Mouse (Mus musculus): Measurements from ENCODE around the gene Smurf2. TPM values are rescaled to one million over a fixed set of nuclear protein-coding genes. Genes with fewer than 3 reads are reported as not detected.

Smurf2 gene
- polyA plus RNA-seq, 1 experiment, result 14.7 TPM

GRCm38 (mm10) chr11:106793846-106794245 is 126.7 kb downstream of the Smurf2 start:
- peaks cover 3% of the 10 kb centered on the region; the same call in 1 of the 2 replicates for H3K4me1 ChIP-seq (ENCODE audit: control insufficient read depth, insufficient read depth, low read length)
- 70% methylated on average over 4 of the region's 4 CpGs for WGBS
- no peak for TF ChIP-seq POLR2A (IDR thresholded peaks at IDR 0.05; ENCODE audit: low read depth, low read length)
- TF ChIP-seq CTCF (conservative IDR thresholded peaks at IDR 0.05; ENCODE audit: insufficient read depth, insufficient read length, low read depth, low read length), result 0 out of 2 replicates have a peak, but pooled peaks have one; percentile 19
- H3K36me3 ChIP-seq (ENCODE audit: control insufficient read depth, insufficient read depth, low read length), result no peaks in the 10 kb centered on the region
- H3K27ac ChIP-seq (ENCODE audit: insufficient read depth, low read depth, low read length), result no peak overlapping the region
- no peaks in the 10 kb centered on the region for H3K27me3 ChIP-seq (replicated peaks; ENCODE audit: control insufficient read depth, insufficient read depth, low read length)
- H3K4me3 ChIP-seq (ENCODE audit: insufficient read depth, low read depth, low read length), result no peak overlapping the region
- DNase-seq, result no peak

GRCm38 (mm10) chr11:106789649-106790048 is 130.9 kb downstream of the Smurf2 start:
- H3K4me1 ChIP-seq (ENCODE audit: control insufficient read depth, insufficient read depth, low read length), result peaks cover 5% of the 10 kb centered on the region; the same call in 1 of the 2 replicates
- no peaks in the 10 kb centered on the region for H3K27me3 ChIP-seq (replicated peaks; ENCODE audit: control insufficient read depth, insufficient read depth, low read length)
- H3K36me3 ChIP-seq (ENCODE audit: control insufficient read depth, insufficient read depth, low read length), result peaks cover 12% of the 10 kb centered on the region
- H3K4me3 ChIP-seq (ENCODE audit: insufficient read depth, low read depth, low read length), result peak overlapping the region; percentile 66
- H3K27ac ChIP-seq (ENCODE audit: insufficient read depth, low read depth, low read length), result peak overlapping the region; percentile 97
- TF ChIP-seq CTCF (conservative IDR thresholded peaks at IDR 0.05; ENCODE audit: insufficient read depth, insufficient read length, low read depth, low read length) (no peak), POLR2A (IDR thresholded peaks at IDR 0.05; ENCODE audit: low read depth, low read length) (no peak)
- 1% methylated on average over 6 of the region's 6 CpGs for WGBS
- DNase-seq, result no peak

DNA sequence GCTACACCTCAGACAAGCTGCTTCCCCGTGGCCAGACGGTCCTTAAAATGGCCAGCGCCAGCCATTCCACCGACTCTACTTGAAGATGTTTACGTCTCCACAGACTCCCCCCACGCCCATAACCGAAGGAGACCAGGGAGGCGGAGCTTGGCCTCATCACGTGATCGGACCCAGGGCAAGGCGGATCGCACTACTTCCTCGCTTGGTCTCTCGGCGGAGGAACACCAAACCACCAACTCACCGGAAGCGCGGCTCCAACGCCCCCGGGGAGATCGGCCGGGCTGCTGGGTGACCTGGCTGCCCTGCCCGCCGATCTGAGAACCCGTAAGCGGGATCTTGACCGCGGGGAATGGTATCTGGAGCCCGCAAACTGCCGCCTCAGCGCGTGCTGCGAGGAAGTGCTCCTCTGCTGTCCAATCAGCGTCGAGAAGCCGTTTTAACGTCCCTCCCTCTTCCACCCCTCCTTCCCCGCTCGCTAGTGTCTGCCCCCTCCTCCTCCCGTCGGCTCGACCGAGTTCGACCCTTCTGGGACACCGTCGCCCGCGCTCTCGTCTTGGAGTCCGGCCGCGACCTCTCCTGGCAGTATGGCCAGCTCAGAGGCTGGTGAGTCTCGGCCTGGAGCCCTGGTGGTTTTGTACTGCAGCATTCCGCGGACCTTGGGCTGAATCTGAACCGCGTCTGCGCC is 131.6 kb downstream of the Smurf2 start, which contains the start of the genes Ddx5 and Cep95:
Gene Ddx5, minus strand, starts transcription at position 411 of the 685 bp plus-strand sequence.
Gene Cep95, plus strand, starts transcription at position 478 of the 685 bp plus-strand sequence.
- peak; percentile 99 for DNase-seq
- Histone ChIP-seq H3K27ac (ENCODE audit: insufficient read depth, low read depth, low read length) (peak within 1 kb of the TSS; percentile 97), H3K4me3 (ENCODE audit: insufficient read depth, low read depth, low read length) (peak within 1 kb of the TSS; percentile 66), H3K27me3 (replicated peaks; ENCODE audit: control insufficient read depth, insufficient read depth, low read length) (no peaks in the 10 kb centered on the region), H3K4me1 (ENCODE audit: control insufficient read depth, insufficient read depth, low read length) (peaks cover 5% of the 10 kb centered on the region; the same call in 1 of the 2 replicates), H3K36me3 (ENCODE audit: control insufficient read depth, insufficient read depth, low read length) (peaks cover 18% of the 10 kb centered on the region)
- WGBS, result under 1% methylated on average over 58 of the region's 58 CpGs
- TF ChIP-seq CTCF (conservative IDR thresholded peaks at IDR 0.05; ENCODE audit: insufficient read depth, insufficient read length, low read depth, low read length), result no peak
- peak; percentile 72 for TF ChIP-seq POLR2A (IDR thresholded peaks at IDR 0.05; ENCODE audit: low read depth, low read length)

DNA sequence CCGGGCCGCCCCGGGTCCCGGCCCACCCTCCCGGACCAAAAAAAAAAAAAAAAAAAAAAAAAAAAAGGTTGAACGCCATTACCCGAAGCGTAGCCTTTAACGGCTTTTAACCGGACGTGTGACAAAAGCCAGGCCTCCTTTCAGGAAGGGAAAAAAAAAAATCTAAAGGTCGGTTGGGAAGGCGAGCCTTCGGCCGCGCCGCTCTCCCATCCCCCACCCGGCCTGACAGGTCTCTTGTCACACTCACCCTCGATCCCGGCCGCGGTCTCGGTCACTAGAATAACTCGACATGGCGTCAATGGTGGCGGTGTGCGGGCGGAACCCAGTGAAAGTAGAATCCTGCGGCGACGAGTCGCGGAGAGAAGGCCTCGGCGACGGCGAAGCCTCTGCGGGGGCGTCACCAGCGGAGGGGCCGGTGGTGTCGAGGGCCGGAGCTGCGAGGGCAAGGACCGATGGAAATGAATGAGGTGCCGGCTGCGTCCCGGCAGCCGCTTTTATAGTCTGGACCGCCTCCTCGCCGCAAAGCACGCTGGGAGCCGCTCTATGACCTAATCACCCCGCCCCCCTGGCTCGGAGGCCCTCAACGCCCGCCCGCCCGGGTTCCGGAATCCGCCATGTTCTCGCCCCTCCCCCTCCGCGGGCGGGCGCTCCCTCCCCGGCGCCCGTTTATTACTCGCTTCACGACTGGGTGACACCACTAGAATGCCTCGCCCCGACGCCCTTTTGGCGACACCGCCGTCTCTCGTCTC is 132.3 kb downstream of the Smurf2 start:
- Histone ChIP-seq H3K36me3 (ENCODE audit: control insufficient read depth, insufficient read depth, low read length) (peaks cover 23% of the 10 kb centered on the region), H3K4me1 (ENCODE audit: control insufficient read depth, insufficient read depth, low read length) (peaks cover 5% of the 10 kb centered on the region; the same call in 1 of the 2 replicates), H3K27me3 (replicated peaks; ENCODE audit: control insufficient read depth, insufficient read depth, low read length) (no peaks in the 10 kb centered on the region), H3K27ac (ENCODE audit: insufficient read depth, low read depth, low read length) (peak overlapping the region; percentile 97), H3K4me3 (ENCODE audit: insufficient read depth, low read depth, low read length) (peak overlapping the region; percentile 66)
- under 1% methylated on average over 77 of the region's 79 CpGs for WGBS
- TF ChIP-seq CTCF (conservative IDR thresholded peaks at IDR 0.05; ENCODE audit: insufficient read depth, insufficient read length, low read depth, low read length) (no peak), POLR2A (IDR thresholded peaks at IDR 0.05; ENCODE audit: low read depth, low read length) (peak; percentile 99)
- DNase-seq, result peak; percentile 99

DNA sequence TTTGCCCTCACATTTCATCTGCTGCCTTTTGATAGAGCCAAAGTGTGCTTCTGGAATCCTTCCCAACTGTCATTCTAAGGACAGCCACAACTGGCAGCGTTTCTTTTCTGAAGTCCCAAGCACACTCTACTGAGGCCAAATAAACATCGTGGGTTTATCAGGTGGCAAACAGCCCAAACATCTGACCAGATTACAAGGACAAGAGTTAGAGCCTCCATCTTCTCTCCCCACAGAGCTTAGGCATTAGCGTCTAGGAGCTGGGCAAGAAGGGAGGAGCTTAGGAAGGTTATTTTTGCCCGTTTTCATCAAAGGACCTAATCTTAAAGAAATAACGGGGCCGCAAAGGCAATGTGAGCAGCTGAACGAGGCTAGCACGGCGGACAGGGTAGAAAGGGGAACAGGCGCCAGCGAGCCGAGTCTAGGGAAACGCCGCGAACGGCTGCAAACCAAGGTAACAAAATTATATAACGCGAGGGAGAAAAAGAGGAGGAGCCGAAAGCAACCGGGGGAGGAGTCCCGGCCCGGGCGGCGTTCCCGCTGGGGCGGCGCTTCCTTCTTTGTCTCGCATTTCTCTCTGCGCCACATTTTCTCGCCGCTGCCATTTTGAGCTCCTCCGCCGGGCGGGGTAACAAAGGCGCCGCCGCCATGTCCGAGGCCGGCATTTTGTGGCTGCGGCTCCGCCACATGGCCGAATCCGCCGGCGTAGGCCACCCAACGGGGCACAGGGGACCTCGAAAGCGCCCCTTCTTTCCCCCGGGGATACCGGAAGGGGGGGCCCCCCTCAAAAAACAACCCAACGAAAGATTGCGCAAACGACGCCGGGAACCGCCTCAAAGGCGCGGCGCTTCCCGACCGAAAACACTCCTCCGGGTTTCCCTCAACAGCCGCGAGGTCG is 133.1 kb downstream of the Smurf2 start:
- Histone ChIP-seq H3K36me3 (ENCODE audit: control insufficient read depth, insufficient read depth, low read length) (peaks cover 30% of the 10 kb centered on the region), H3K4me1 (ENCODE audit: control insufficient read depth, insufficient read depth, low read length) (peaks cover 5% of the 10 kb centered on the region; the same call in 1 of the 2 replicates), H3K27me3 (replicated peaks; ENCODE audit: control insufficient read depth, insufficient read depth, low read length) (no peaks in the 10 kb centered on the region), H3K4me3 (ENCODE audit: insufficient read depth, low read depth, low read length) (peak overlapping the region; percentile 66), H3K27ac (ENCODE audit: insufficient read depth, low read depth, low read length) (peak overlapping the region; percentile 96)
- DNase-seq, result peak; percentile 95
- WGBS, result under 1% methylated on average over 65 of the region's 65 CpGs
- peak; percentile 22 for TF ChIP-seq POLR2A (IDR thresholded peaks at IDR 0.05; ENCODE audit: low read depth, low read length)
- no peak for TF ChIP-seq CTCF (conservative IDR thresholded peaks at IDR 0.05; ENCODE audit: insufficient read depth, insufficient read length, low read depth, low read length)

DNA sequence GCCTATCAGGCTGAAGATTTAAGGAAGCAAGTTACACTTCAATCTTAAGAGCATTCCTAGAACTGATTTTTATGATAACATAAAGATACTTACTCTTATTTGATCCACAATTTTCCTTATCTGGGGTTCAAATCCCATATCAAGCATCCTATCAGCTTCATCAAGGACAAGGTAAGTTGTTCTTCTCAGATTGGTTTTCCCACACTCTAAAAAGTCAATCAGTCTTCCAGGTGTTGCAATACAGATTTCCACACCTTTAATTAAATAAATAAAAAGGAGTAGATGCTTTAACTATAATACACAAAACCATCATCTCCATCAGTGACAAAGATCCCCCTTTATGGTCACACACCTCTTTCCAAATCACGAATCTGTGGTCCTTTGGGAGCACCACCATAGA is 135.5 kb downstream of the Smurf2 start:
- H3K4me1 ChIP-seq (ENCODE audit: control insufficient read depth, insufficient read depth, low read length), result peaks cover 8% of the 10 kb centered on the region; the same call in 1 of the 2 replicates
- WGBS, result 39% methylated on average over 1 of the region's 1 CpGs
- no peak for DNase-seq
- no peak overlapping the region for H3K27ac ChIP-seq (ENCODE audit: insufficient read depth, low read depth, low read length)
- H3K27me3 ChIP-seq (replicated peaks; ENCODE audit: control insufficient read depth, insufficient read depth, low read length), result no peaks in the 10 kb centered on the region
- peaks cover 39% of the 10 kb centered on the region for H3K36me3 ChIP-seq (ENCODE audit: control insufficient read depth, insufficient read depth, low read length)
- TF ChIP-seq CTCF (conservative IDR thresholded peaks at IDR 0.05; ENCODE audit: insufficient read depth, insufficient read length, low read depth, low read length), result no peak
- no peak for TF ChIP-seq POLR2A (IDR thresholded peaks at IDR 0.05; ENCODE audit: low read depth, low read length)
- no peak overlapping the region for H3K4me3 ChIP-seq (ENCODE audit: insufficient read depth, low read depth, low read length)
